Mouse (Mus musculus): Measurements from ENCODE around the gene Celf5. TPM values are rescaled to one million over a fixed set of nuclear protein-coding genes. Genes with fewer than 3 reads are reported as not detected.

The Celf5 gene
- total and polyA plus RNA-seq, 3 experiments: 0.08 to 0.38 TPM; not detected in 1

DNA sequence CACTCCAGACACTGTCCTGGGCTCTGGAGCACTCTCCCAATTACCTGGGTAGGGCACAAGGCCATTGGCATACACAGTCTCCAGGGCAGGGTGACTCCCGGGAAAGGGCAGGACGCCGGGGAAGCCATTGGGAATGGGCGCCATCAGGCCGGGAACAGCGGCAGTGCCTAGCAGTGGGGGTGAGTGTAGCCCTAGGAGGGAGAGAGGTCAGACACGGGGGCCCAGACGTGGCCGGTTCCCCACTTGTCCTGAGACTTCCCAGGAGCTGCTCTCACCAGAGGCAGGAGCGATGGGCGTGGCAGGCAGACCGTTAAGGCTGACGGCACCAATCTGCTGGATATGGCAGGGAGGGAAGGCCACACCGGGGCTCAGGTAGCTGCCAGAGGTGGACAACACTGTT lies 15.6 kb downstream of the Celf5 start:
- Histone ChIP-seq H3K9ac (ENCODE audit: control insufficient read depth, low read depth, low read length, poor library complexity, severe bottlenecking) (no peak overlapping the region), H3K36me3 (ENCODE audit: control insufficient read depth in 1 of 2, insufficient read depth in 2 of 2, low read length in 2 of 2) (no peaks in the 10 kb centered on the region), H3K4me3 (ENCODE audit: control insufficient read depth in 1 of 2, insufficient read depth in 1 of 2, low read depth in 2 of 2, low read length in 2 of 2) (no peak overlapping the region), H3K4me1 (ENCODE audit: control insufficient read depth in 1 of 2, insufficient read depth in 2 of 2, low read length in 2 of 2) (peaks cover 4 to 19% of the 10 kb centered on the region in 2 experiments; a peak in 3 of 4 replicates), H3K9me3 (replicated peaks; ENCODE audit: insufficient read depth, low read length) (no peaks in the 10 kb centered on the region), H3K27me3 (ENCODE audit: control insufficient read depth in 1 of 2, insufficient read depth in 2 of 2, low read length in 2 of 2) (no peaks in the 10 kb centered on the region; a peak in 1 of 4 replicates), H3K27ac (ENCODE audit: control insufficient read depth, low read depth, low read length) (no peak overlapping the region), H3K79me2 (ENCODE audit: control insufficient read depth, insufficient read depth, low read length, poor library complexity) (no peaks in the 10 kb centered on the region)
- no peak for DNase-seq (ENCODE audit: low read depth, low spot score)
- TF ChIP-seq CHD2 (IDR thresholded peaks at IDR 0.05; ENCODE audit: low read length): no peak
- no peak for TF ChIP-seq TBP (IDR thresholded peaks at IDR 0.05; ENCODE audit: low read depth, low read length)
- TF ChIP-seq ZC3H11A (IDR thresholded peaks at IDR 0.05; ENCODE audit: low read depth, low read length): no peak
- no peak for TF ChIP-seq MEF2A (IDR thresholded peaks at IDR 0.05; ENCODE audit: extremely low read depth, insufficient replicate concordance, low read depth, low read length, poor library complexity, severe bottlenecking)
- TF ChIP-seq USF1 (IDR thresholded peaks at IDR 0.05; ENCODE audit: low read depth, low read length): no peak

GRCm38 (mm10) chr10:81466066-81466465 lies 16.4 kb downstream of the Celf5 start:
- no peaks in the 10 kb centered on the region; a peak in 2 of 4 replicates for H3K27me3 ChIP-seq (ENCODE audit: control insufficient read depth in 1 of 2, insufficient read depth in 2 of 2, low read length in 2 of 2)
- H3K36me3 ChIP-seq (ENCODE audit: control insufficient read depth in 1 of 2, insufficient read depth in 2 of 2, low read length in 2 of 2): peaks cover 0 to 3% of the 10 kb centered on the region in 2 experiments; a peak in 2 of 4 replicates
- H3K4me1 ChIP-seq (ENCODE audit: control insufficient read depth in 1 of 2, insufficient read depth in 2 of 2, low read length in 2 of 2): peaks cover 6 to 24% of the 10 kb centered on the region in 2 experiments
- peak; percentile 30 for DNase-seq (ENCODE audit: low read depth, low spot score)
- no peaks in the 10 kb centered on the region for H3K9me3 ChIP-seq (replicated peaks; ENCODE audit: insufficient read depth, low read length)
- H3K9ac ChIP-seq (ENCODE audit: control insufficient read depth, low read depth, low read length, poor library complexity, severe bottlenecking): no peak overlapping the region
- no peak overlapping the region for H3K27ac ChIP-seq (ENCODE audit: control insufficient read depth, low read depth, low read length)
- TF ChIP-seq SMC3 (IDR thresholded peaks at IDR 0.05; ENCODE audit: low read depth, low read length) (no peak), E2F4 (IDR thresholded peaks at IDR 0.05; ENCODE audit: borderline replicate concordance, low read depth, low read length) (no peak)
- H3K79me2 ChIP-seq (ENCODE audit: control insufficient read depth, insufficient read depth, low read length, poor library complexity): no peaks in the 10 kb centered on the region
- no peak overlapping the region for H3K4me3 ChIP-seq (ENCODE audit: control insufficient read depth in 1 of 2, insufficient read depth in 1 of 2, low read depth in 2 of 2, low read length in 2 of 2)

DNA sequence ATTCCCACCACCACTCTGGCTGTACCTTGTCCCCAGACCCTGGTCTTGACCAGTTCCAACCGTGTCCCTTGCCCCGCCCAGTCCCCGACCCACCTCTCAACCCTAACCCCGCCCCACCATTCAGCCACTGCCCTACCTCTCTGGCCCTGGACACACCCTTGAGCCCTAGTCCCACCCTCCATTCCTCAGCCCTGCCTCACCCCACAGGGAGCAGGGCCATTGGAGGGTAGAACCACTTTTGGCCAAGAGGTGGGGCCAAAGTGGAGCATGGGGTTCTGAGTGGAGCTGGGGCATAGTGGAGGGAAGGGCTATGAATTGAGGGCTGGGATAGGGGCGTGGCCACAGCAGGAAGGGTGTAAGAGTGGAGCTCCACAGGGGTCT lies 17.3 kb downstream of the Celf5 start:
- no peaks in the 10 kb centered on the region; a peak in 2 of 4 replicates for H3K27me3 ChIP-seq (ENCODE audit: control insufficient read depth in 1 of 2, insufficient read depth in 2 of 2, low read length in 2 of 2)
- TF ChIP-seq EP300 (IDR thresholded peaks at IDR 0.05; ENCODE audit: low read depth in 1 of 2, low read length in 2 of 2): no peak
- TF ChIP-seq POLR2AphosphoS2 (IDR thresholded peaks at IDR 0.05; ENCODE audit: low read length): no peak
- TF ChIP-seq SIN3A (IDR thresholded peaks at IDR 0.05; ENCODE audit: low read length): 0 out of 2 replicates have a peak, but pooled peaks have one; percentile 13

More for the DNA sequence above, 17.3 kb downstream of the Celf5 start:
- no peak overlapping the region for H3K9ac ChIP-seq (ENCODE audit: control insufficient read depth, low read depth, low read length, poor library complexity, severe bottlenecking)
- H3K27ac ChIP-seq (ENCODE audit: control insufficient read depth, low read depth, low read length): no peak overlapping the region
- H3K79me2 ChIP-seq (ENCODE audit: control insufficient read depth, insufficient read depth, low read length, poor library complexity): no peaks in the 10 kb centered on the region
- peak; percentile 94 for DNase-seq (ENCODE audit: low read depth, low spot score)
- H3K36me3 ChIP-seq (ENCODE audit: control insufficient read depth in 1 of 2, insufficient read depth in 2 of 2, low read length in 2 of 2): peaks cover 0 to 3% of the 10 kb centered on the region in 2 experiments; a peak in 2 of 4 replicates
- H3K4me1 ChIP-seq (ENCODE audit: control insufficient read depth in 1 of 2, insufficient read depth in 2 of 2, low read length in 2 of 2): peaks cover 7 to 26% of the 10 kb centered on the region in 2 experiments
- no peaks in the 10 kb centered on the region for H3K9me3 ChIP-seq (replicated peaks; ENCODE audit: insufficient read depth, low read length)
- peak overlapping the region; percentile 23 to 54; a peak in 3 of 4 replicates for H3K4me3 ChIP-seq (ENCODE audit: control insufficient read depth in 1 of 2, insufficient read depth in 1 of 2, low read depth in 2 of 2, low read length in 2 of 2)
